Mouse (Mus musculus) kidney, adult 2 months (tissue): ENCODE measurements around the gene Tab1. TPM values are rescaled to one million over a fixed set of nuclear protein-coding genes. Genes with fewer than 3 reads are reported as not detected.

Source experiments
- DNase-seq: peaks from one replicate; pipeline ENCODE4 v3.0.0; 2021
- H3K27ac ChIP-seq: fragments of 200-500 bp; 2 replicates; pipeline ENCODE4 v1.5.1; 2012; ENCODE audit warnings: low read depth, low read length, control low read depth, inconsistent platforms; ENCODE audit not compliant: insufficient read depth
- H3K27me3 ChIP-seq: fragments of 200-500 bp; replicated peaks from 2 replicates; pipeline ENCODE4 v1.6.1; 2012; ENCODE audit warnings: mild to moderate bottlenecking, moderate library complexity, low read length, inconsistent platforms; ENCODE audit not compliant: control insufficient read depth, insufficient read depth
- H3K36me3 ChIP-seq: fragments of 200-500 bp; 2 replicates; pipeline ENCODE4 v1.6.1; 2012; ENCODE audit warnings: mild to moderate bottlenecking, moderate library complexity, low read length, inconsistent platforms; ENCODE audit not compliant: control insufficient read depth, insufficient read depth
- H3K4me1 ChIP-seq: fragments of 200-500 bp; 2 replicates; pipeline ENCODE4 v1.6.1; 2011; ENCODE audit warnings: low read length; ENCODE audit not compliant: control insufficient read depth, insufficient read depth
- H3K4me3 ChIP-seq: fragments of 200-500 bp; 2 replicates; pipeline ENCODE4 v1.5.1; 2011; ENCODE audit warnings: mild to moderate bottlenecking, low read depth, low read length, control low read depth; ENCODE audit not compliant: insufficient read depth
- CTCF ChIP-seq: fragments of 200-500 bp; conservative IDR thresholded peaks from 2 replicates; pipeline ENCODE4 v1.5.1; 2011; ENCODE audit warnings: low read depth, mild to moderate bottlenecking, control low read depth, low read length, moderate library complexity, mixed read lengths; ENCODE audit not compliant: insufficient read depth, insufficient read length
- POLR2A ChIP-seq: fragments of 200-500 bp; IDR thresholded peaks from one replicate; pipeline ENCODE4 v1.6.1; 2011; ENCODE audit warnings: low read depth, low read length, control low read depth
- WGBS: fragments of 180-500 bp; shearing (Covaris S2); methylation state at CpG from one replicate; pipeline ENCODE4 v1.1.7; 2018; 5-methylcytosine and 5-hydroxymethylcytosine counted together
- polyA plus RNA-seq: library from polyadenylated mRNA; depleted of rRNA; stranded (reverse); fragments of >200 nt; gene quantifications from 2 replicates; pipeline ENCODE4 v1.2.3, GENCODE M21; 2012

The Tab1 gene
- polyA plus RNA-seq, 1 experiment = 26.7 TPM

DNA sequence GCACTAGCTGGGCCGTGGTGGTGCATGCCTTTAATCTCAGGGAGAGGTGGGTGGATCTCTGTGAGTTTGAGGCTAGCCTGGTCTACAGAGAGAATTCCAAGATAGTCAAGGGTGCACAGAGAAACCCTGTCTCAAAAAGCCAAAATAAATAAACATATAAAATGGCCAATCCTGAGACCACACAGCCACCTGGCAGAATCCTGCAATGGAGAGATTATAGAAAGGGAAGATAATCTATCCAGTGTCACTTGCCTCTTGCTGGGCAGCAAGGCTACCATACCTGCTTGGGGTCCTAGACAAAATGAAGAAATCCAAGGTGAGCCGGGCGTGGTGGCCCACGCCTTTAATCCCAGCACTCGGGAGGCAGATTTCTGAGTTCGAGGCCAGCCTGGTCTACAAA lies 2.9 kb upstream of the Tab1 start:
- H3K4me3 ChIP-seq = no peak overlapping the region
- H3K4me1 ChIP-seq = peaks cover 8% of the 10 kb centered on the region; the same call in 1 of the 2 replicates
- no peak for DNase-seq
- no peaks in the 10 kb centered on the region for H3K36me3 ChIP-seq
- WGBS = 89% methylated on average over 6 of the region's 6 CpGs
- TF ChIP-seq CTCF (no peak), POLR2A (no peak)
- no peak overlapping the region for H3K27ac ChIP-seq
- H3K27me3 ChIP-seq = no peaks in the 10 kb centered on the region

DNA sequence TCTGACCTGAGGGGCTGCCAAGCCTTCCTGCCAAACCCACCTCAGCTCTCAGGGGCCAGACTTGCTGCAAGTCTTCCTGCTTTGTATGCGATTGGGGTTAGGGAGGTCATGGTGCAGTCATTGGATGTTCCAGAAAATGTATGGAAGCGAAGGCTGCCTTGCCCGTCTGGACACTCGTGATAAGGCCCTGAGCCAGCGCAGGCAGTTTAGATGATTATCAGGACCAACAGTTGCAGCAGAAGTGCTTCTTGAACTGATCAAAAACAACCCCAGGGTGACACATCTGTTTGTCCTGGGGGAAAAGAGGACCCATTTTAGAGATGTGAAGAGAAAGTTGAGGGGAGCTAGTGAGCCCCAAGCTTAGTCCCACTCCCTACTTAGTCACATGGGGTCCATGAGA lies 2.2 kb upstream of the Tab1 start:
- Histone ChIP-seq H3K4me3 (no peak overlapping the region), H3K27ac (no peak overlapping the region), H3K27me3 (no peaks in the 10 kb centered on the region), H3K36me3 (no peaks in the 10 kb centered on the region), H3K4me1 (peaks cover 6% of the 10 kb centered on the region; the same call in 1 of the 2 replicates)
- DNase-seq = no peak
- WGBS = 78% methylated on average over 5 of the region's 5 CpGs
- no peak for TF ChIP-seq POLR2A
- no peak for TF ChIP-seq CTCF

DNA sequence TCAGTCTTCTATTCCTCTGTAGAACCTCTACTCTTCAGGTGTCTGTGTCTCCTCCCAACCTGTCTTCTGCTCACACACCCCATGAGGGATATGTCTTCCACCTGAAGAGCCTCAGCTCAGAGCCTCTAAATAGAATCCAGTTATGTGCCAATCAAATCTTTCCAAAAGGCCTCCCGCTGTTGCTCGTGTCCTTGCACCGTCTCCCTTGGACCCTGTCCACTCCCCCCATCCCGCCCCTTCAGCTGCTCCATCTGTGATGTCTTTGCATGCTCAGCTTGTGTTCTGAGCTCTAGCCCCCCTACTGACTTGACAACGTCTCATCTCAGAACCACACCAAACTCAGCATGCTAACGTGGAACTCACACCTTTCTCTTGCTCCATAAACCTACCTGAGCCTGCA lies 1.5 kb upstream of the Tab1 start:
- Histone ChIP-seq H3K36me3 (no peaks in the 10 kb centered on the region), H3K27me3 (no peaks in the 10 kb centered on the region), H3K4me1 (peaks cover 6% of the 10 kb centered on the region; the same call in 1 of the 2 replicates), H3K4me3 (no peak overlapping the region), H3K27ac (no peak overlapping the region)
- DNase-seq = no peak
- 78% methylated on average over 6 of the region's 6 CpGs for WGBS
- TF ChIP-seq POLR2A = no peak
- TF ChIP-seq CTCF = no peak

DNA sequence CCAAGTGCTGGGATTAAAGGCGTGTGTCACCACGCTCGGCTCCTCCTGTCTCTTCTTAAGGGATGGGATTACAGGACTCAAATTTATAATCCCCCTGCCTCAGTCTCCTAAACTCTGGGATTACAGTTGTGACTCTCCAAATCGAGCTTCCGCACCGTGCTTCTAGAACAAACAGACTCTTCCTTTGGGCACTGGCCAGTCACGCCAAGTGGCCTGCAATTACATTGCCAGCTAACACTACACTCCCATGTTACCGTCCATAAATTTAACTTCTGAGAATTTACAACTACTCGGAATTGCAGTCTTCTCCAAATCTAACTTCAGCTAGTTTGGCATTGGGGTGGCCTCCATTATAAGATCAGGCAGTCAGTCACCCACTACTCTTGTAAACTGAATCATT lies 475 bp upstream of the Tab1 start:
- no peak for TF ChIP-seq POLR2A
- no peak for TF ChIP-seq CTCF
- no peak for DNase-seq
- WGBS = 57% methylated on average over 9 of the region's 9 CpGs
- Histone ChIP-seq H3K36me3 (no peaks in the 10 kb centered on the region), H3K4me3 (peak overlapping the region; percentile 7; the same call in 1 of the 2 replicates), H3K4me1 (peaks cover 6% of the 10 kb centered on the region; the same call in 1 of the 2 replicates), H3K27ac (no peak overlapping the region), H3K27me3 (no peaks in the 10 kb centered on the region)

DNA sequence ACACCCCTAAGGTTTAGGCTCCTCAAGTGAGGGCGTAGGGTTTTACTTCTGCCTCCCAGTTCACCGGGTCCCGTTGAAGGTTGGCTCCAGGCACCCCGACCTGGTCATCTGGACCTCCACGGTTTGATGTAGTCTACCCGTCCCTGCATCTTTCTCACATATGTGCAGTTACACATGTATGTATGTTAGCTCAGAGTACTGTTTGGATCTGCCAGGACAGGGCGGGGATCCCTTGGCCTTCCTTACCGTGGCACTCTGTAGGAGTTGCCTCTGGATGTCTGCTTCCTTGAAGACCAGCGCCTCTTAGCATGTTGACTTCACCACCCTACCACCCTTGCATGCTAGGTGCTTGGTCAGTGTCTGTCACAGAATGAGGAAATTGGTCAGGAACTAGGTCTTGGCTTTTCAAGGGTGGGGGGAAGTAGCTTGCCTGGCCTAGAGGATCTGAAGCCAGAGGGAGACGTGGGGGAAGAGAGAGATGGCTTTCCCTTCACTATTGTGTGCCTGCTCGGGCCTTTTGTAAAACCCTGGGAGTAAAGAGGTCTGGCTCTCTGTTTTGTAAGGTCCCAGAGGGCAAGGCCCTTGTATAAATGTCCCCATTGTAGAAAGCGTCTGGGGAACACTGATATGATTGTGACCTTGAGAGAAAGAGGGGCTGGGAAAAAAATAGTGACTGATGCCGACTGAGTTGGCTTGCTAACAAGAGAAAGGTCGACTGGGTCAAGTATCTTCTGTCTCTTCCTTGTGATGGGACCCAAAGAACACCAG lies 939 bp downstream of the Tab1 start:
- Histone ChIP-seq H3K36me3 (no peaks in the 10 kb centered on the region), H3K4me3 (peak overlapping the region; percentile 64), H3K27me3 (no peaks in the 10 kb centered on the region), H3K27ac (peak overlapping the region; percentile 95), H3K4me1 (peaks cover 13% of the 10 kb centered on the region; the same call in 1 of the 2 replicates)
- TF ChIP-seq POLR2A (no peak), CTCF (no peak)
- WGBS = 6% methylated on average over 14 of the region's 14 CpGs
- peak; percentile 52 for DNase-seq

DNA sequence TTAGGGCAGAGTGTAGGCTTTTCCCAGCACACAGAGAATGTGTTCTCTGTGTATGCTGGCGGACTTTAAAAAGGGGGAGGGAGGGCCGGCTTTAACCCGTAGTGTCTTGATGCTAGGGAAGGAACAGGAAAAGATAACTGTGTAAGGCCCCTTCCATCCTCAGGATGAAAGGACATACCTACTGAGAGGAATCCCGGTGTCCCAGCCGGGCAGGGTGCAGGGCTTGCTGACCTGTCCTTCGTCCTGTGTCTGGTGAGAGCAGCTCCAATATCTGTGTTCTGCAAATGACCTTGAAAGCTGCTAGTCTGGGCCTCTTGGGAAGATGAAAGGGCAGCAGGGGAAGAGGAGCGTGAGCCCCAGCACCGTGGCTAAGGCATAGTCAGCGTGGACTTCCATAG lies 1.5 kb downstream of the Tab1 start:
- H3K4me3 ChIP-seq = peak overlapping the region; percentile 64
- DNase-seq = peak; percentile 49
- no peak for TF ChIP-seq CTCF
- no peak for TF ChIP-seq POLR2A
- H3K27me3 ChIP-seq = no peaks in the 10 kb centered on the region
- H3K4me1 ChIP-seq = peaks cover 13% of the 10 kb centered on the region; the same call in 1 of the 2 replicates
- H3K27ac ChIP-seq = peak overlapping the region; percentile 95
- H3K36me3 ChIP-seq = no peaks in the 10 kb centered on the region
- WGBS = 26% methylated on average over 9 of the region's 9 CpGs

DNA sequence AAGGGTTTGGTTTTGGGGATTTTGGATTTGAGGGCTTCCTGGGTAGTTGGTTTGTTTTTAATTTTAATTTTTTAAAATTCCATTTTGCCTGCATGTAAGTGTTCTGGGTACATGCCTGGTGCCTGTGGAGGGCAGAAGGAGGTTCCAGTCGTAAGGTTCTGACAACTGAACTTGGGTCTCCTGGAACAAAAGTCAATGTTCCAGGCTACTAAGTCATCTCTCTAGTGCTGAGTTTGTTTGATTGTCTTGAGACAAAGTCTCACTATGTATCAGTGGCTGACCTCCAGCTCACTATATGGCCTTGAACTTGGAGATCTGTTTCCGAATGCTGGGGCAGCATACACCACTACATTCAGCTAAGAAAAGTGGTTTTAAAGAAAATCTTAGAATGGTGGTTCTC lies 2.6 kb downstream of the Tab1 start:
- Histone ChIP-seq H3K4me3 (no peak overlapping the region), H3K36me3 (no peaks in the 10 kb centered on the region), H3K4me1 (peaks cover 13% of the 10 kb centered on the region; the same call in 1 of the 2 replicates), H3K27me3 (no peaks in the 10 kb centered on the region), H3K27ac (no peak overlapping the region)
- TF ChIP-seq CTCF = no peak
- TF ChIP-seq POLR2A = no peak
- 51% methylated on average over 2 of the region's 2 CpGs for WGBS
- peak; percentile 68 for DNase-seq
